Mouse (Mus musculus) midbrain, embryonic 16.5 days (tissue): Measurements from ENCODE around the gene Gls2. TPM values are rescaled to one million over a fixed set of nuclear protein-coding genes. Genes with fewer than 3 reads are reported as not detected.

Experiments
- ATAC-seq: fragments of 200-750 bp; cut with Nextera tagmentation; 2 replicates; pipeline ENCODE4 v1.8.0; 2017; ENCODE audit warnings: moderate TSS enrichment
- H3K27ac ChIP-seq: fragments of 300-500 bp; sonication (generic); 2 replicates; pipeline ENCODE4 v1.5.1; 2014; ENCODE audit warnings: mild to moderate bottlenecking, low read length, mixed read lengths
- H3K27me3 ChIP-seq: fragments of 300-500 bp; sonication (generic); 2 replicates; pipeline ENCODE4 v1.6.1; 2014; ENCODE audit warnings: low read depth, low read length, mixed read lengths; ENCODE audit not compliant: control insufficient read depth, insufficient read depth
- H3K36me3 ChIP-seq: fragments of 300-500 bp; sonication (generic); 2 replicates; pipeline ENCODE4 v1.6.1; 2014; ENCODE audit warnings: mild to moderate bottlenecking, low read length, moderate library complexity, mixed read lengths; ENCODE audit not compliant: control insufficient read depth, insufficient read depth
- H3K4me1 ChIP-seq: fragments of 300-500 bp; sonication (generic); 2 replicates; pipeline ENCODE4 v1.6.1; 2014; ENCODE audit warnings: mild to moderate bottlenecking, low read length, mixed read lengths; ENCODE audit not compliant: control insufficient read depth, insufficient read depth
- H3K4me2 ChIP-seq: fragments of 300-500 bp; sonication (generic); 2 replicates; pipeline ENCODE4 v1.6.1; 2014; ENCODE audit warnings: mild to moderate bottlenecking, low read length, mixed read lengths
- H3K4me3 ChIP-seq: fragments of 300-500 bp; sonication (generic); 2 replicates; pipeline ENCODE4 v1.5.1; 2014; ENCODE audit warnings: low read depth, mild to moderate bottlenecking, low read length, moderate library complexity, mixed read lengths
- H3K9ac ChIP-seq: fragments of 300-500 bp; sonication (generic); 2 replicates; pipeline ENCODE4 v1.6.1; 2014; ENCODE audit warnings: low read depth, low read length, mixed read lengths
- H3K9me3 ChIP-seq: fragments of 300-500 bp; sonication (generic); replicated peaks from 2 replicates; pipeline ENCODE4 v1.6.1; 2014; ENCODE audit warnings: mild to moderate bottlenecking, low read length, mixed read lengths; ENCODE audit not compliant: control insufficient read depth, poor library complexity, severe bottlenecking
- WGBS: fragments of 180-500 bp; shearing (Covaris S2); extraction: QIAGEN DNeasy Blood & Tissue Kit; methylation state at CpG from one replicate; pipeline ENCODE4 v1.1.7; 2014; 5-methylcytosine and 5-hydroxymethylcytosine counted together
- polyA plus RNA-seq: library from polyadenylated mRNA; unstranded; fragments of >200 nt; fragmentation: Nextera tagmentation; extraction: Ambion mirVana; gene quantifications from 2 replicates; pipeline ENCODE4 v1.2.1, GENCODE M21; 2015

The Gls2 gene
- polyA plus RNA-seq, 1 experiment from 2014 or later: 1.7 TPM

GRCm38 (mm10) chr10:128231697-128232419 lies 37.6 kb downstream of the Gls2 start, which contains the start of gene Timeless:
TSS of gene Timeless (plus strand) at chr10:128232065.
- under 1% methylated on average over 43 of the region's 58 CpGs for WGBS
- Histone ChIP-seq H3K9ac (peak within 1 kb of the TSS; percentile 84), H3K27ac (peak within 1 kb of the TSS; percentile 91), H3K9me3 (no peaks in the 10 kb centered on the region), H3K27me3 (no peaks in the 10 kb centered on the region), H3K4me2 (peak within 1 kb of the TSS; percentile 73), H3K4me1 (peaks cover 9% of the 10 kb centered on the region), H3K4me3 (peak within 1 kb of the TSS; percentile 74), H3K36me3 (no peaks in the 10 kb centered on the region)
- peak; percentile 92 for ATAC-seq

- WGBS: 0% methylated on average over 14 of the region's 14 CpGs
- no peaks in the 10 kb centered on the region for H3K36me3 ChIP-seq
- peak overlapping the region; percentile 84 for H3K9ac ChIP-seq
- peak overlapping the region; percentile 74 for H3K4me3 ChIP-seq
- no peak for ATAC-seq
- H3K4me2 ChIP-seq: peak overlapping the region; percentile 73
- peaks cover 9% of the 10 kb centered on the region for H3K4me1 ChIP-seq
- peak overlapping the region; percentile 91 for H3K27ac ChIP-seq
- no peaks in the 10 kb centered on the region for H3K9me3 ChIP-seq
- no peaks in the 10 kb centered on the region for H3K27me3 ChIP-seq
These were observed 38.2 kb downstream of the Gls2 start for GRCm38 (mm10) chr10:128232420-128232985.

- no peaks in the 10 kb centered on the region for H3K27me3 ChIP-seq
- no peaks in the 10 kb centered on the region for H3K36me3 ChIP-seq
- H3K4me1 ChIP-seq: peaks cover 6% of the 10 kb centered on the region
- no peak overlapping the region for H3K27ac ChIP-seq
- H3K4me3 ChIP-seq: no peak overlapping the region
- H3K9me3 ChIP-seq: no peaks in the 10 kb centered on the region
- WGBS: 43% methylated on average over 4 of the region's 4 CpGs
- H3K9ac ChIP-seq: no peak overlapping the region
- H3K4me2 ChIP-seq: no peak overlapping the region
- no peak for ATAC-seq
These were observed 42.1 kb downstream of the Gls2 start for GRCm38 (mm10) chr10:128236321-128236720.

- no peak for ATAC-seq
- 76% methylated on average over 15 of the region's 15 CpGs for WGBS
- Histone ChIP-seq H3K27me3 (no peaks in the 10 kb centered on the region), H3K4me3 (no peak overlapping the region), H3K9ac (no peak overlapping the region), H3K4me1 (peaks cover 1% of the 10 kb centered on the region), H3K27ac (no peak overlapping the region), H3K4me2 (no peak overlapping the region), H3K9me3 (no peaks in the 10 kb centered on the region), H3K36me3 (no peaks in the 10 kb centered on the region)
These were observed 43.7 kb downstream of the Gls2 start for GRCm38 (mm10) chr10:128237807-128238480.

- H3K27me3 ChIP-seq: no peaks in the 10 kb centered on the region
- no peak overlapping the region for H3K4me3 ChIP-seq
- H3K9me3 ChIP-seq: no peaks in the 10 kb centered on the region
- H3K9ac ChIP-seq: no peak overlapping the region
- 94% methylated on average over 4 of the region's 4 CpGs for WGBS
- 0 out of 2 replicates have a peak, but pooled peaks cover 4% of the 10 kb centered on the region for H3K36me3 ChIP-seq
- no peak overlapping the region for H3K4me2 ChIP-seq
- no peaks in the 10 kb centered on the region; the same call in 1 of the 2 replicates for H3K4me1 ChIP-seq
- no peak overlapping the region for H3K27ac ChIP-seq
- no peak for ATAC-seq
These were observed 44.9 kb downstream of the Gls2 start for GRCm38 (mm10) chr10:128239140-128239539.

- no peaks in the 10 kb centered on the region for H3K27me3 ChIP-seq
- no peak overlapping the region for H3K4me2 ChIP-seq
- H3K27ac ChIP-seq: no peak overlapping the region
- no peak overlapping the region for H3K4me3 ChIP-seq
- H3K4me1 ChIP-seq: no peaks in the 10 kb centered on the region; the same call in 1 of the 2 replicates
- 0 out of 2 replicates have a peak, but pooled peaks cover 4% of the 10 kb centered on the region for H3K36me3 ChIP-seq
- H3K9ac ChIP-seq: no peak overlapping the region
- H3K9me3 ChIP-seq: no peaks in the 10 kb centered on the region
- 95% methylated on average over 18 of the region's 18 CpGs for WGBS
- no peak for ATAC-seq
These were observed 45.9 kb downstream of the Gls2 start for GRCm38 (mm10) chr10:128240131-128240530.

GRCm38 (mm10) chr10:128243252-128243651 lies 49.0 kb downstream of the Gls2 start:
- no peak for ATAC-seq
- Histone ChIP-seq H3K9ac (no peak overlapping the region), H3K4me1 (no peaks in the 10 kb centered on the region), H3K27ac (no peak overlapping the region), H3K36me3 (peaks cover 9% of the 10 kb centered on the region; the same call in 1 of the 2 replicates), H3K4me2 (no peak overlapping the region), H3K4me3 (no peak overlapping the region), H3K9me3 (no peaks in the 10 kb centered on the region), H3K27me3 (no peaks in the 10 kb centered on the region)
- 88% methylated on average over 8 of the region's 8 CpGs for WGBS

GRCm38 (mm10) chr10:128244121-128244520 lies 49.9 kb downstream of the Gls2 start:
- WGBS: 97% methylated on average over 15 of the region's 15 CpGs
- Histone ChIP-seq H3K27ac (no peak overlapping the region), H3K36me3 (peaks cover 9% of the 10 kb centered on the region; the same call in 1 of the 2 replicates), H3K27me3 (no peaks in the 10 kb centered on the region), H3K4me1 (no peaks in the 10 kb centered on the region), H3K9ac (no peak overlapping the region), H3K4me3 (no peak overlapping the region), H3K9me3 (no peaks in the 10 kb centered on the region), H3K4me2 (no peak overlapping the region)
- ATAC-seq: no peak
